10 mouse cellular contexts compared by ENCODE assay signal in the genomic region with DNA sequence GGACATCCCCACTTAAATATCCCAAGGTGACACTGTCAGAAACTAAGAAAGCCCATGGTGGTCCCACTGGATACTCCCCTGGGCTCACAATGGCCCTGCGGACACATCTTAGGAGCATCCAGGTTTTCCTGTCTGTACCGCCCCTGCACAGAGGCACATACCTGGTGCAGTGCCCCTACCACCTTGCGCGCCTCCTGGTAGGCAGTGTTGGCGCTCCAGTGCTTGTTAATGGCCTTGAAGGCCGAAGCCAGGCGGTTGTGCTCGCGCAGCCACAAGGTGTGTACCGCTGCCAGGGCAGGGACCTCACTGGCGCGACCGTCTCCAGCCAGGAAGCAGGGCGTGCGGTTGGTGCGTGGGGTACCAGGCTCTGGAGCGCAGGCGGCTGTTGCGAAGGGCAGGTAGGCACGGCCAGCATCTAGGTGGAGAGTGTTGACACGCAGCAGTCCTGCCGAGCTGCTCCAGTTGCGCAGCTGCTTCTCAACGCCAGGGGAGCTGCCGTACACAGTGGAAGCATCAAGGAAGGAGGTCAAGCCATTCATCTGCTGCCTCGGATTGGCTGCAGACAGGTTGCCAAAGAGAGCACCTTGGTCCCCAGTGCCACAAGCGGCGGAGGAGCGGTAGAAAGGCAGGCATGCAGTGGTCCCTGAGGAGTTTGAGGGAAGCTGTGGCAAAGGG. TPM values are rescaled to one million over a fixed set of nuclear protein-coding genes. Genes with fewer than 3 reads are reported as not detected.
DNase-seq lines count a peak whose midpoint lies in the region; ATAC-seq lines count a peak whose summit lies in the region.
"Had no signal": no experiment of that assay in that cellular context is flagged by ENCODE, and none has a peak within 500 bp of the region (broad histone marks: within the 10 kb centered on the region; RNA-seq: fewer than 3 reads in every experiment).

No protein-coding gene starts in this region.

- peaks cover 21% of the 10 kb centered on the region for H3K9me3 ChIP-seq in megakaryocyte, embryonic 14.5 days
- no peaks in the 10 kb centered on the region for H3K9me3 ChIP-seq in heart, embryonic 16.5 days (replicated peaks; ENCODE audit: control insufficient read depth, low read length)
- no peaks in the 10 kb centered on the region for H3K9me3 ChIP-seq in neural tube, embryonic 15.5 days (replicated peaks)
- H3K9me3 ChIP-seq: forebrain, embryonic 10.5 days had no signal

- no peak overlapping the region for H3K9ac ChIP-seq in heart, embryonic 16.5 days (ENCODE audit: low read length)
- H3K9ac ChIP-seq in neural tube, embryonic 15.5 days (replicated peaks), result no peak overlapping the region

- no peak for ATAC-seq in megakaryocyte, adult 5-6 weeks (ENCODE audit: poor library complexity, severe bottlenecking)
- no peak; the same call in 1 of the 2 replicates for ATAC-seq in heart, embryonic 16.5 days (replicated peaks; ENCODE audit: extremely low read depth, insufficient read depth, low FRiP score)
- peak; percentile 59; the same call in 1 of the 2 replicates for ATAC-seq in neural tube, embryonic 15.5 days (ENCODE audit: low FRiP score)

- no peaks in the 10 kb centered on the region for H3K4me1 ChIP-seq in megakaryocyte, embryonic 14.5 days
- H3K4me1 ChIP-seq in heart, embryonic 16.5 days (ENCODE audit: control insufficient read depth, insufficient read depth, low read length), result no peaks in the 10 kb centered on the region
- 0 out of 2 replicates have a peak, but pooled peaks cover 6% of the 10 kb centered on the region for H3K4me1 ChIP-seq in neural tube, embryonic 15.5 days

- no peaks in the 10 kb centered on the region for H3K36me3 ChIP-seq in megakaryocyte, embryonic 14.5 days (replicated peaks; ENCODE audit: low read length)
- H3K36me3 ChIP-seq in heart, embryonic 16.5 days (ENCODE audit: control insufficient read depth, insufficient read depth), result no peaks in the 10 kb centered on the region
- no peaks in the 10 kb centered on the region for H3K36me3 ChIP-seq in neural tube, embryonic 15.5 days
- H3K36me3 ChIP-seq: forebrain, embryonic 10.5 days had no signal

- H3K27me3 ChIP-seq in megakaryocyte, embryonic 14.5 days (replicated peaks), result no peaks in the 10 kb centered on the region
- H3K27me3 ChIP-seq in heart, embryonic 16.5 days (ENCODE audit: control insufficient read depth, insufficient read depth, low read length), result 0 out of 2 replicates have a peak, but pooled peaks cover 6% of the 10 kb centered on the region
- H3K27me3 ChIP-seq in neural tube, embryonic 15.5 days (replicated peaks), result no peaks in the 10 kb centered on the region

- H3K4me3 ChIP-seq in megakaryocyte, embryonic 14.5 days (replicated peaks), result peak overlapping the region; percentile 59
- H3K4me3 ChIP-seq in heart, embryonic 16.5 days (ENCODE audit: low read length), result no peak overlapping the region
- H3K4me3 ChIP-seq in neural tube, embryonic 15.5 days (replicated peaks), result no peak overlapping the region
- H3K4me3 ChIP-seq: forebrain, embryonic 10.5 days had no signal

- peak; percentile 84 for DNase-seq in heart, adult 11 months
- DNase-seq in heart, adult 8-10 months (ENCODE audit: low spot score), result no peak
- DNase-seq in spleen, postnatal 4 days (ENCODE audit: low spot score in 2 of 2), result no peak
- no peak for DNase-seq in layer of hippocampus, adult 11-12 months (ENCODE audit: low spot score)

- peak overlapping the region; percentile 33; the same call in 1 of the 2 replicates for H3K4me2 ChIP-seq in heart, embryonic 16.5 days (ENCODE audit: low read depth, low read length)
- peak overlapping the region; percentile 20; the same call in 1 of the 2 replicates for H3K4me2 ChIP-seq in neural tube, embryonic 15.5 days

- 30% methylated on average over 29 of the region's 29 CpGs for WGBS in heart, embryonic 16.5 days
- WGBS in neural tube, embryonic 15.5 days, result 45% methylated on average over 29 of the region's 29 CpGs

- no peak overlapping the region for H3K27ac ChIP-seq in heart, embryonic 16.5 days (ENCODE audit: low read length)
- H3K27ac ChIP-seq in neural tube, embryonic 15.5 days (replicated peaks), result no peak overlapping the region
- H3K27ac ChIP-seq: forebrain, embryonic 10.5 days had no signal

RNA-seq across cellular contexts. Expression of a gene that starts 29.4 kb away (rescaled TPM):
- not detected for total RNA-seq in heart, adult 8-10 months (2022)
- not detected in 2 replicates for polyA plus RNA-seq in megakaryocyte, embryonic 14.5 days (2012; ENCODE audit: insufficient read depth, low replicate concordance)
- not detected in 2 replicates for total RNA-seq in megakaryocyte, adult 5-6 weeks (2015)
- total RNA-seq in megakaryocyte, adult 5-6 weeks (2017), result not detected in 2 replicates
- polyA plus RNA-seq in heart, embryonic 16.5 days (2015; fragmentation: Nextera tagmentation; extraction: Ambion mirVana), result not detected in 2 replicates
- 0.19 and 0.27 TPM in 2 replicates for polyA plus RNA-seq in neural tube, embryonic 15.5 days (2015; fragmentation: Nextera tagmentation; extraction: Ambion mirVana)
- polyA plus RNA-seq: forebrain, embryonic 10.5 days; stomach, embryonic 16.5 days had no signal
